Mouse (Mus musculus): Measurements from ENCODE around the gene Inpp4b. TPM values are rescaled to one million over a fixed set of nuclear protein-coding genes. Genes with fewer than 3 reads are reported as not detected.
"Not testable (repeated sequence)": the region's sequence is repeated elsewhere in the genome, so short reads cannot be mapped to it uniquely, and the experiment has no call there.

Gene Inpp4b
- polyA plus RNA-seq, 1 experiment from 2014 or later, result 10.6 TPM

DNA sequence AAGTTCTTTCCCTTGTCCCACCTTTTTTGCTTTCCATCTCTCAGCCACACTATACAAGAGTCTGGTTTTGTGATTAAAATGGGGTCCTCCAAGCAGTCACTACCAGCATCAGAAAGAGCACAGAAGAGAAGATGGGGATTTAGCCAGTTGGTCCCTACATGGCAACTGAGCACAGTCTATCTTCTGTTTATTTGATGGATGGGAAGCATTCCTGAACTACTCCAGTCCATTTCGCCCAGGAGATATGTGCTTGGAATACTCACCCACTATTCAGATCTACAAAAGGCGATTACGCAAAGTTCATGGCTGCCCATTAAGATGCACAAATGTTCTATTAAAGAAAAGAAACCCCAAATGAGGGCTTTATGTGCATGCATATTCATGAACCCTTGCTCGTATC lies 661.8 kb downstream of the Inpp4b start:
- no peak overlapping the region for H3K4me3 ChIP-seq
- no peaks in the 10 kb centered on the region for H3K9me3 ChIP-seq
- WGBS, result 71% methylated on average over 4 of the region's 4 CpGs
- H3K36me3 ChIP-seq (replicated peaks), result no peaks in the 10 kb centered on the region
- H3K27ac ChIP-seq, result no peak overlapping the region
- no peaks in the 10 kb centered on the region for H3K27me3 ChIP-seq (replicated peaks)
- no peak overlapping the region for H3K4me2 ChIP-seq
- no peak overlapping the region for H3K9ac ChIP-seq
- peak; percentile 52; the same call in 1 of the 2 replicates for ATAC-seq (replicated peaks)
- H3K4me1 ChIP-seq, result no peaks in the 10 kb centered on the region

DNA sequence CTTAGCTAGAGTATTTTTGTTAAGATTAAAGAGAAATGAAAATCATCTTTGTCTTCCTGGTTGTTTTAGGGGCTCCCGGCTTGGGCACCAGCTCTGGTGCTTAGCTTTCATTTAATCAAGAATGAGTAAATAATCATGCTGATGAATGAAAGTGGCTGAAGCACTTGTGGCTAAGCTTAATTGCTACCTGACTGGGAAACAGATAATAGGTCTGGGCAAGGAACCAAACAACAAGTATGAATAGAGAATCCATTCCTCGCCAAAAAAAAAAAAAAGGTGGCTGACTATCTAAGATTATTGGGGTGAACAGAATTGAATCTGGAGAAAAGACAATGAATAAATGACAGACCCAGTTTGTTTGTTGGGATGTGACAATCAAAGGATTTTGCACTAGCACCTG lies 663.1 kb downstream of the Inpp4b start:
- Histone ChIP-seq H3K36me3 (replicated peaks) (no peaks in the 10 kb centered on the region), H3K4me1 (no peaks in the 10 kb centered on the region), H3K9me3 (no peaks in the 10 kb centered on the region), H3K27me3 (replicated peaks) (no peaks in the 10 kb centered on the region), H3K9ac (no peak overlapping the region), H3K27ac (no peak overlapping the region), H3K4me3 (no peak overlapping the region), H3K4me2 (no peak overlapping the region)
- WGBS, result 66% methylated on average over 2 of the region's 2 CpGs
- ATAC-seq (replicated peaks), result no peak

DNA sequence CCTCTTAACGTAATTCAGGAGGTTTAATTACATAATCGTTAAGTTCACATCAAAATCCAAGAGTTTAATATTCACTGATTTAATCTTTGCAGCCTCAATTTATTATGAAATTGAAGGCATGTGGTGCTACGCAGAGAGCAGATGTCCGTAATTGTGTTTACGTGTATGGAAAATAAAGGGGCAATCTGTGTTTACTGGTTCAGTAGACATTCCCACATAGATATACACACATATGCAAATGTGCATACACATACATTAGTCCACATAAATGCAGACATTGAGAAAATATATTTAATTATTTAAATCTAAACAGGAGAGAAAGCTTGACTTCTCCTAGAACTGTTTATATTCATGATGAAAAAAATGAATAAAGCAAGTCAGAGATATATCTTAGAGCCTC lies 675.4 kb downstream of the Inpp4b start:
- ATAC-seq (replicated peaks), result 0 out of 2 replicates have a peak, but pooled peaks have one; percentile 6
- H3K4me2 ChIP-seq, result no peak overlapping the region
- no peaks in the 10 kb centered on the region for H3K36me3 ChIP-seq (replicated peaks)
- H3K9me3 ChIP-seq, result no peaks in the 10 kb centered on the region
- H3K27me3 ChIP-seq (replicated peaks), result no peaks in the 10 kb centered on the region
- H3K27ac ChIP-seq, result no peak overlapping the region
- H3K4me1 ChIP-seq, result no peaks in the 10 kb centered on the region; the same call in 1 of the 2 replicates
- 73% methylated on average over 5 of the region's 5 CpGs for WGBS
- H3K4me3 ChIP-seq, result no peak overlapping the region
- no peak overlapping the region for H3K9ac ChIP-seq

DNA sequence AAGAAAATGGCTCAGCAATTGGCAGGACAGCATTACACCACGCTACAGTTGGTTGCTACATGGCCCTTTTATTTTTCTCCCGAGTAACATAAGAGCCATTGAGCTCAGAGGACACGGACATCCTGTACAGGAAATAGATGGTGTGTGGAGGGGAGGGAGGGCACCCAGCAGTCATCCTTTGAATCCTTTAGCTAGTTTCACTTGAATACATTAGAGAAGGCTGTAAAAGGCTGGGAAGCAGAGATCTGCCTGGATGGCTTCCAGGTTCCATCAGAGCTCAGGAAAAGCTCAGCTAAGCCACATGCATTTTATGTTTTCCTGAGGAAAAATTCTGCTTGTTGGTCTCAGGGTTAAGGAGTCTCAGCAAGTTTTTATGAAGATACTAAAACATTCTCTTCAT lies 685.0 kb downstream of the Inpp4b start:
- Histone ChIP-seq H3K36me3 (replicated peaks) (no peaks in the 10 kb centered on the region), H3K9me3 (no peaks in the 10 kb centered on the region), H3K9ac (no peak overlapping the region), H3K4me2 (no peak overlapping the region), H3K4me3 (no peak overlapping the region), H3K4me1 (peaks cover 7% of the 10 kb centered on the region; the same call in 1 of the 2 replicates), H3K27ac (no peak overlapping the region), H3K27me3 (replicated peaks) (no peaks in the 10 kb centered on the region)
- peak; percentile 77 for ATAC-seq (replicated peaks)
- whole genome bisulfite sequencing, result 42% methylated on average over 3 of the region's 3 CpGs

DNA sequence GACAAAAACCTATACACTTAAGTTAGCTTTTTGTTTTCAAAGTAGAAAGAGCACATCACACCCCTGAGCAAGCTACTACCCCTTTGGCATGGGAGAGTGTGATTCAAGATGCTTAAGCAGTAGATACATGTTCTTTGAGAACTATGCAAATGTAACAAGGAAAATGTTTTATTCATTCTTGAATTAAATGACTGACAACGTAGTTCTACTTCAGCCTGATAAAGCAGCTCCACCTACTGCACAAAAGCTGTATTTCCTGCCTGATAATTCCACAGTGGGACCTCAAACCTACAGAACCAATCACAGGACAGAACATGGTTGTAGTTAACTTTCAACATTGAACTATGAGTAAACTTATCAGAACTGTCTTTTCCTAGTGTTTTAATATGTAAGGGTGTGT lies 686.5 kb downstream of the Inpp4b start:
- Histone ChIP-seq H3K4me3 (no peak overlapping the region), H3K9me3 (no peaks in the 10 kb centered on the region), H3K27me3 (replicated peaks) (no peaks in the 10 kb centered on the region), H3K4me2 (no peak overlapping the region), H3K9ac (no peak overlapping the region), H3K27ac (no peak overlapping the region), H3K36me3 (replicated peaks) (no peaks in the 10 kb centered on the region), H3K4me1 (peaks cover 7% of the 10 kb centered on the region; the same call in 1 of the 2 replicates)
- WGBS, result 5% methylated on average over 1 of the region's 1 CpGs
- ATAC-seq (replicated peaks), result peak; percentile 73

DNA sequence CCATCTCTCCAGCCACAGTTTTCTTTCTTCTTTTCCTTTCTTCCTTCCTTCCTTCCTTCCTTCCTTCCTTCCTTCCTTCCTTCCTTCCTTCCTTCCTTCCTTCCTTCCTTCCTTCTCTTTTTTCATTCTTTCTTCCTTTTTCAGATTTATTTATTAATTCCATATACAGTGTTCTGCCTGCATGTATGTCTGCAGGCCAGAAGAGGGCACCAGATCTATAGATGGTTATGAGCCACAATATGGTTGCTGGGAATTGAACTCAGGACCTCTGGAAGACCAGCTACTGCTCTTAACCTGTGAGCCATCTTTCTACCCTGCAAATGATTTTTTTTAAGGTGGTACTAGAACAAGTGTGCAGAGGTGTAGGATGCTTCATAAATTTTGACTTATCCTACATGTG lies 689.7 kb downstream of the Inpp4b start:
- not testable (repeated sequence) for H3K9ac ChIP-seq; H3K36me3 ChIP-seq (replicated peaks); H3K4me2 ChIP-seq; H3K4me1 ChIP-seq; H3K27me3 ChIP-seq (replicated peaks); H3K9me3 ChIP-seq; ATAC-seq (replicated peaks); H3K27ac ChIP-seq; H3K4me3 ChIP-seq

DNA sequence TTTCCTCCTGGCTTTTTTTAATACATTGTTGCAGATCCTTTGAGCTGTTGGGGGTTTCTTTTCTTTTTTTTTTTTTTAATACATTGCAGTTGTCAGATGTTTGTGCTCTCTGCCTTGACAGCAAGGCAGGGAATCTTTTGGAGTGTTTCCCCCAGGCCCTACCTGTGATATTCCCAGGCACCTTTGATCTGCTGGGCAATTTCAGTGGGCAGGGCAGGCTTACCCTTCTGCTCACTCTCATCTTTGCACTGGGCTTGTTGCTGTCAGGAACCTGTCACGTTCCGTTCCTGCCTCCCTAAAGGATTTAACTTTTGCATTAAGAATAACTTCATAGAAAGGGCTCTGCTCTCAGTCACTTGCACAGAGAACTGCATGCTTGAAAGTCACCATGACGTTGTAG lies 711.7 kb downstream of the Inpp4b start:
- H3K9ac ChIP-seq, result no peak overlapping the region
- WGBS, result 43% methylated on average over 3 of the region's 3 CpGs
- H3K4me2 ChIP-seq, result no peak overlapping the region
- H3K9me3 ChIP-seq, result no peaks in the 10 kb centered on the region
- ATAC-seq (replicated peaks), result peak; percentile 52; the same call in 1 of the 2 replicates
- no peaks in the 10 kb centered on the region for H3K4me1 ChIP-seq
- no peaks in the 10 kb centered on the region for H3K36me3 ChIP-seq (replicated peaks)
- no peak overlapping the region for H3K27ac ChIP-seq
- no peak overlapping the region for H3K4me3 ChIP-seq
- no peaks in the 10 kb centered on the region for H3K27me3 ChIP-seq (replicated peaks)

DNA sequence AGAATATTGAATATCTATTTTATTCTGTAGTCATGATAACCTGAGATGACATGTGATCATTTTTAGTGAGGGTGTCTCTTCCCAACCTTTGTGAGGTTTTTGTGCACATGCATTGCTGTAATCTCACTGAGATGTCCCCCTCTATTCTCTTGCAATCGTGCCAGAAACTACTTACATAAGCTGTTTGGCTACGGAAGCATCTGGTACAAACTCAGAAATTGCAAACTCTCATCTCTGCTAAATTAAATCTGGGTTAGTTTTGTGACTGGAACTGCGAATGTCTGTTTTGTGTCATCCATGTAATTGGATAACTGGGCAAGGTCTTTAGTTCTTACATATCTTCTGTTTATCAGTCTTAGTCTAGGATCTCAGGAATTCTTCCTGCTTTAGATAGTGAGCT lies 725.3 kb downstream of the Inpp4b start:
- Histone ChIP-seq H3K4me3 (no peak overlapping the region), H3K27ac (no peak overlapping the region), H3K4me2 (no peak overlapping the region), H3K36me3 (replicated peaks) (no peaks in the 10 kb centered on the region), H3K9me3 (no peaks in the 10 kb centered on the region), H3K4me1 (no peaks in the 10 kb centered on the region), H3K9ac (no peak overlapping the region), H3K27me3 (replicated peaks) (no peaks in the 10 kb centered on the region)
- 86% methylated on average over 3 of the region's 3 CpGs for WGBS
- no peak for ATAC-seq (replicated peaks)

DNA sequence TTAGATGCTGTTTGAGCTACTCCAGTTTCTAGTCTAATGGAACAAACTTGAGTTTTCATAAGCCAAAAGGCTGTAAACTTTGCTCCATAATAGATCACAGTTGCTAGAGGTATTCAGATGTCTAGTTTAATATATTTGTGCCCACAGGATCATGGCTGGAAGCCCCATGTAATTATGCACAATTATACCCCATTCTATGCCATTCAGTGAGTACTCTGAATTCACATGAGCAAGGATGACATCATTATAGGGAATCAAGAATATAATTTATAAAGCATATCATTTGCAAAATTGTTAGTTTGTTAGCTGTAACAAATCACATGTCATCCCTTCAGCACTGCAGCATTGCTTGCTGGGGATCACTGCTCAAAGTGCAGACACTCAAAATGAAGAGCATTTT lies 736.9 kb downstream of the Inpp4b start:
- Histone ChIP-seq H3K4me3 (no peak overlapping the region), H3K9me3 (no peaks in the 10 kb centered on the region), H3K27ac (no peak overlapping the region), H3K4me2 (no peak overlapping the region), H3K36me3 (replicated peaks) (no peaks in the 10 kb centered on the region), H3K9ac (no peak overlapping the region), H3K27me3 (replicated peaks) (no peaks in the 10 kb centered on the region), H3K4me1 (no peaks in the 10 kb centered on the region)
- no peak for ATAC-seq (replicated peaks)

DNA sequence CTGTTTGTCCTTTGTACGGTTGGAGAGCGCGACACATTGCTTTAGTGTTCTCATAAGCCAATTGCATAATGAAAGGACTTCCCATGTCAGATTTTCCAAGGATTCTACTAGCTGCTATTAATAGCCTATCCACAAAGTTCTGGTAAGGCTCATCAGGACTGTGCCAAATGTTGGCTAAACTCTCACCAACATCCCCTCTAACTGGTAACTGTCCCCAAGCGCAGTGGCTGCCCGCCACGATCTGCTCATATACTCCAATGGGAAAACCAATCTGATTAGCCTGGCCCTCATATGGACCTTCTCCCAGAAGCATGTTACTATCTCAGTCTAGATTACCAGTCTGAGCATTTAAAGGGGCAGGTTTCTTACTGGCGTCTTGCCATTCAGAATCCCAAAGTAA lies 744.3 kb downstream of the Inpp4b start:
- H3K27ac ChIP-seq; H3K9me3 ChIP-seq; ATAC-seq (replicated peaks); H3K4me3 ChIP-seq; H3K27me3 ChIP-seq (replicated peaks); H3K9ac ChIP-seq; H3K36me3 ChIP-seq (replicated peaks); H3K4me1 ChIP-seq; H3K4me2 ChIP-seq: not testable (repeated sequence)
- WGBS, result 95% methylated on average over 7 of the region's 7 CpGs

DNA sequence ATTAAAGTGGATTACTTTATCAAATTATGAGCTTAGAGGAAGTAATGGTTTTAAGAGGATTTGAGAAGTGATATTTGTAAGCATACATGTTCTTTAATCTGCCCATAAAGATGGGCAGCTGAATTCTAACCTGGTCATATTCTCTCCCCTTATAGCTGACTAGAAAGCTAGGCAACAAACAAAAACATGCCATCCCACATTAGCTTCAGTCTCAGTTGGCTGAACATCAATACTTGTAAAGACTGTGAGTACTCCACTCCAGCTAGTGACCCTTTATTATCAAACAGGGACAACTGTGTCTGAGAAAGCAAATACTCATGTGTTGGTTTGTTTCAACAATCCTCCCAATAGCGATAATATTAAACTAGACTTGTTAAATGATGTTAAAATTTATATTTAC lies 748.5 kb downstream of the Inpp4b start:
- no peaks in the 10 kb centered on the region for H3K36me3 ChIP-seq (replicated peaks)
- H3K4me2 ChIP-seq, result no peak overlapping the region
- H3K9me3 ChIP-seq, result no peaks in the 10 kb centered on the region
- no peak overlapping the region for H3K4me3 ChIP-seq
- H3K27me3 ChIP-seq (replicated peaks), result no peaks in the 10 kb centered on the region
- H3K9ac ChIP-seq, result no peak overlapping the region
- ATAC-seq (replicated peaks), result no peak
- no peaks in the 10 kb centered on the region for H3K4me1 ChIP-seq
- 81% methylated on average over 1 of the region's 1 CpGs for WGBS
- no peak overlapping the region for H3K27ac ChIP-seq

DNA sequence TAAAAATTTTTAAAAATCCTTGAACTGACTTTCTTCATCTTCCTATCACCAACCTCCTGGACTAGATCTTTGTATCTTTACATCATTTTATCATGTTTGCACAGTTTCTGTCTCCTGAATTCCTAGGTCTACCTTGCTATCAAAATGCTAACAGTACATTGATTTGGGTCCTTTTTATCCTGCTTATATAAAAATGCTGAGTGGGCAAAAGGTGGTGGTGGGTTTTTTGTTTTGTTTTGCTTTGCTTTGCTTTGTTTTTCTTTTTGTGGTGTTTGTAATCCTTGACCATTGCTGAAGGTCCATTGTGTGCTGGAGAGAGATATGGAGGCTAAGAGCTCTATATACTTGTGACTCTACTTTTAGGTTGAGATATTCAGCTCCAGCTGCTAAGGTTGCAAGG lies 750.9 kb downstream of the Inpp4b start:
- no peak for ATAC-seq (replicated peaks)
- Histone ChIP-seq H3K27me3 (replicated peaks) (no peaks in the 10 kb centered on the region), H3K9ac (no peak overlapping the region)

DNA sequence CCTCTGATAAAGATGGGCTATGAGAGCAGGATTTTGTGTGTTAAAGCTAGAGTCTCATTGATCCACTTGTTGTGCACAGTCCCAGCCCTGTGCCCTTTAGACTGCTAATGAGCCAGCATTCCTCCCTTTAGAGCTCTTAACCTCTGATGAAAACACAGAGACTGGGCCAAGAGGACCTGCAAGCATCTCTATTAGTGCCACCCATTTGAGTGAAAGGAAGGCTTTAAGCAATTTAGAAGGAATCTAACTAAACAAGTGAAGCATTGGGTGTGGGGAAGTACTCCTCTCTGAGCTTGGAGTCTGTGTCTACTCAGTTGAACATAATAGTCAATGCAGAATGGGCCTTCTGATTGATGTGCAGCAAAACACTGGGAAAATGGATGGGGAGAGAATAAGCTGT lies 762.2 kb downstream of the Inpp4b start:
- Histone ChIP-seq H3K4me3 (no peak overlapping the region), H3K4me1 (no peaks in the 10 kb centered on the region), H3K9me3 (no peaks in the 10 kb centered on the region), H3K4me2 (no peak overlapping the region), H3K9ac (no peak overlapping the region), H3K27me3 (replicated peaks) (no peaks in the 10 kb centered on the region), H3K36me3 (replicated peaks) (no peaks in the 10 kb centered on the region), H3K27ac (no peak overlapping the region)
- ATAC-seq (replicated peaks), result no peak

More for the DNA sequence above, 750.9 kb downstream of the Inpp4b start:
- Histone ChIP-seq H3K4me1 (no peaks in the 10 kb centered on the region), H3K4me2 (no peak overlapping the region), H3K27ac (no peak overlapping the region), H3K36me3 (replicated peaks) (no peaks in the 10 kb centered on the region), H3K9me3 (no peaks in the 10 kb centered on the region), H3K4me3 (no peak overlapping the region)

DNA sequence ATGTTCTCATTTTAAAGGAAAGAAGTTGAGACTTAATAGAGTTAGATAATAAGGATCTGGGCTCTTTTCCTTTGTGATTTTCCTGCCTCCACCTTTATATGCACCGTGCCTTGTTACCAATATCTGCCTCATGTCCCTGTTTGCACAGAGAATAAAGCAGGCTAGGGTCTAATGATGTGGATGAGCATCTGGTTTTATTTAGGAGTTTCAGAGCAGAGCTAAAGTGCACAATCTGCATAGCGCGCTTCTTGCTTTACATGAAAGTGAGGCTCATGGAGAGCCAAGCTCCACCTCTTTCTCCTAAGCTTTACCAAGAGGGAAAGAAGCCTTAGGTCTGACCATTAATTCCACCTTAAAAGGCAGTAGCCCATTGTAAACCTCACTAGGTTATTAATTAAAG lies 763.8 kb downstream of the Inpp4b start:
- Histone ChIP-seq H3K27ac (no peak overlapping the region), H3K27me3 (replicated peaks) (no peaks in the 10 kb centered on the region), H3K9ac (no peak overlapping the region), H3K9me3 (no peaks in the 10 kb centered on the region), H3K4me1 (no peaks in the 10 kb centered on the region), H3K4me3 (no peak overlapping the region), H3K36me3 (replicated peaks) (no peaks in the 10 kb centered on the region), H3K4me2 (no peak overlapping the region)
- ATAC-seq (replicated peaks), result no peak
- 85% methylated on average over 3 of the region's 3 CpGs for WGBS

Data from midbrain, embryonic 15.5 days (tissue).